ENCODE assay signal across 10 mouse cellular contexts in genomic region chr2:72743651-72744050, GRCm38 (mm10).
DNase-seq lines count a peak whose midpoint lies in the region; TF ChIP-seq lines count a peak whose summit lies in the region.
"Had no signal": no experiment of that assay in that cellular context is flagged by ENCODE, and none has a peak within 500 bp of the region (broad histone marks: within the 10 kb centered on the region; RNA-seq: fewer than 3 reads in every experiment).

No protein-coding gene starts in this region.

- peak; percentile 92 for DNase-seq in heart, adult 11 months
- DNase-seq in heart, adult 9 months (ENCODE audit: low spot score in 2 of 2) = no peak
- peak; percentile 32 for DNase-seq in Muller cell, postnatal 12 days (ENCODE audit: inconsistent ontology term)
- DNase-seq in brain, embryonic 14.5 days (ENCODE audit: low read depth) = peak; percentile 86
- DNase-seq in cerebellum, postnatal 36 days = peak; percentile 65 to 66
- no peak for DNase-seq in yolk sac, embryonic 10.5 days (ENCODE audit: low spot score)
- no peak for DNase-seq in kidney, postnatal 25 days
- DNase-seq in lung, postnatal 4 days = no peak
- DNase-seq: kidney, postnatal 36 days; thymus, postnatal 36 days had no signal

- no peak for TF ChIP-seq POLR2A in brain, embryonic 14.5 days (IDR thresholded peaks at IDR 0.05; ENCODE audit: borderline replicate concordance, extremely low read depth, insufficient read depth, insufficient read length, poor library complexity, severe bottlenecking)

- no peak for TF ChIP-seq CTCF in brain, embryonic 14.5 days (IDR thresholded peaks at IDR 0.05; ENCODE audit: borderline replicate concordance, extremely low read depth, insufficient read depth, insufficient read length)

Comparison
In these comparisons a context has a peak if more than half of its experiments do, and no peak if none do; other contexts are left out.
1. DNase-seq: peak in heart, adult 11 months (single experiment), Muller cell, postnatal 12 days (single experiment), brain, embryonic 14.5 days (single experiment) and cerebellum, postnatal 36 days (2 of 2); none in heart, adult 9 months (0 of 2), yolk sac, embryonic 10.5 days (single experiment), kidney, postnatal 25 days (0 of 2) and lung, postnatal 4 days (0 of 2).